Mouse (Mus musculus) thymus, adult 18-20 months (tissue): Measurements from ENCODE around the gene Gm5089.

ENCODE experiments used
- DNase-seq, 2 experiments: peaks; one replicate each; pipeline ENCODE4 v3.0.0; 2022; ENCODE audit warnings: mixed read lengths in 2 of 2

The Gm5089 gene

GRCm38 (mm10) chr14:122416166-122416771 lies 34.6 kb downstream of the Gm5089 start:
- no peak for DNase-seq

- DNase-seq = no peak
These were observed 36.1 kb downstream of the Gm5089 start for GRCm38 (mm10) chr14:122414786-122415185.

DNA sequence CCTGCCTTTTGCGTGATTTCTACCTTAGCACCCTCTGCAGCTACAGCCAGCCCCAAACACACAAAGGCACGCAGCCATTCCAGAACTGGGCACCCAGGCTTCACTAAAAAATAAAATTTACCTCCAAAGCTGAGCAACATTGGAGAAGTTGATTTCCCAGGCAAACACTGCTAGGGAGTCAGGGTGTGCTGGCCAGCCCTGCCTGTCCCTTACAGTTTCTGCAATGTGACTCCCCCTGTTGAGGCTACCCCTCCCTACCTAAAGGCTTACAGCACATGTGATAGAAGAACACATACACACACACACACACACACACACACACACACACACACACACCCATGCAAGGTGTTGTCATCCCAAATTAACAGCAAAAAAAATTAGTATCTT lies 37.4 kb downstream of the Gm5089 start:
- DNase-seq = no peak

GRCm38 (mm10) chr14:122412841-122413541 lies 37.9 kb downstream of the Gm5089 start:
- no peak for DNase-seq

GRCm38 (mm10) chr14:122406541-122407219 lies 44.2 kb downstream of the Gm5089 start:
- DNase-seq = no peak

DNA sequence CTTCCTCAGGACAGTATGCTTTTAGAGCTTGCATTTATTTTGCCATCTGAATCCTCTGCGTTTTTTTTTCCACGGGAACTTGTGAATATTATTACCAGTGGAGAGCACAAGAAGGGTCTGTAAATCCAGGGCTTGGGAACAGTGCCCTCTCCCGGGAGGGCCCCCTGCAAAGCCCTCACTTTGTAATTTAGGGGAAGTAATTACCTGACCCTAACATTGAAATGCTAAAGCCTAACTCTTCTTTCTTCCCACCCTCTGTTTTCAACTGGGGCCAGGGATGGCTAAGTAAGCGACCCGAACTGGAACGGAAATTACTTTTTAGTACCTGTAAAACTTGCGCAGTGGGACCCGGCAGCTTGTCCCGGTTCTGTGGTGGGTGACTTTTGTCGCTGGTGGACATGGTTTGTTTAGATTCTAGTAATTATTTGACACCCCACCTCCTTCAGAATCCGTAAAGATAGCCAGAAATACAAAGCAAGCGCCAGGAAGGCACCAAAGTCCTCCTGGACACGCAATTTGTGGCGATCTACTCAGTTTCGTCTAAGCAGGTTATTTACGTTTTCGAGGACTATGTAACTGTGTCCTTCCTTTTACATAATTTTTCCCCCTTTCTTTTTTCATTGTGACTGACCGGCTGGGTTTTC lies 44.9 kb downstream of the Gm5089 start:
- no peak for DNase-seq

DNA sequence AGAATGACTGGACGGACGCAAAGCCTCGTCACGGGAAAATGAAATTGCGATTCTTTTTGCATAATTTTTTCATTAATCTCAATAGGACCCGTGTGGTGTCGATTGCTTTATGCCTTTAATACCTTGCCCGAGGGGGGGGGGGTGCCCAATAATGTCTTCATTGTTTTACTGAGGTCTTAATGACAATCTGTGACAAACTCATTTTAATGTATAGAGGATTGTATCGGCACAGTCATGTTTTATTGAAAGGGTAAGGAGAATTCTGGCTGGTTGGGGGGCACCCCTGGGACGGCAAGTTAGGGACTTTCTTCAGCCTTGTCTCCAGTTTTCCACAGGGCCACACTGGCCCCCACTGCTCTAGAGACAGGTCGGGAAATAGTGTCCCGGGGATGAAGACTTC lies 45.7 kb downstream of the Gm5089 start:
- DNase-seq = no peak

DNA sequence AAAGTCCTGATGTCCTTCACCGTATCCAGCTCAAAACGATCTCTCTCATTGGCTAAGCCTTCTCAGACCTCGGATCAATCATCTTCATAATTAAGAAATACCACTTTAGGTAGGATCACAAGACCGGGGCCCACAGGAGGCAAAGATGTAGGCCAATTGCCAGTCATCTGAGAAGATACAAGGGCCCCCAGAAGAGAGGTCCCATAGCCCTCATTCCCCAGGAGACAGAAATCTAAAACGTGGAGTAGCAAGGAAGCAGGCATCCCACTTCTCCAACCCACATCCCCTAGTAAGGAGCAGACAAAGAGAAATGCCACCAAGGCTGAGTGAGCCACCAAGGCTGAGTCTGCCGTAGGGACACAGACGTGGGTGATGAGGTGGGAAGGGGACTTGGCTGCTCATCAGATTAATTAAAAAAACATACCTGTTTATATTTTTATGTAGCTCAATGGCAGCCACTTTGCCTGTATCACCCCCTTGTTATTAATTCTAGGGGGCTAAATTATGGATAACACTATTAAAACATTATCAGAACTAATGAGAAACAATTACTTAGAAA lies 46.2 kb downstream of the Gm5089 start:
- DNase-seq = no peak

DNA sequence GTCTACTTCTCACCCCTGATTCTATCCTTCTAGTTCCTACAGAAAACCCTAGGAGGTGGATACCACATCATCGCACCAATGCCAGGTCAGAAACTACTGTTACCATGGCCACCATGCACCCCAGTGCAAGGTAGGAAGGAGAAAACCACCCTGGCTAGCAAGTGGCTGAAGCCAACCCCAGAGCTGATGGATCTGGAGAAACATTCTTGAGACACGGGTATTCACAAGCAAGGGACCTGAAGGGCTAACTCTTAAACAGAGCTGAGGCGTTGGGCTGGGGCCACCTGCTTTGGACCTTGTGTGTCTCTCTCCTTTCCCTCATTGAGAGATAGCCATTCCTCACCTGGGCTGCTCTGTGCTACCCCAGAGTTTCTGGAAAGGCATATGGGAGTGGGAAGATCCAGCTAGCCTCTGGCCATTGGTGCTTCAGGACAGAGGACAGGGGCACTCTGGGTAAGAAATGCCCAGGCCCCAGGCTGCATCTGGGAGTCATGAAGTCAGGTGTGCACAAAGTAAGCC lies 47.4 kb downstream of the Gm5089 start:
- no peak for DNase-seq

- DNase-seq = no peak
These were observed 48.1 kb downstream of the Gm5089 start for GRCm38 (mm10) chr14:122402716-122403258.

DNA sequence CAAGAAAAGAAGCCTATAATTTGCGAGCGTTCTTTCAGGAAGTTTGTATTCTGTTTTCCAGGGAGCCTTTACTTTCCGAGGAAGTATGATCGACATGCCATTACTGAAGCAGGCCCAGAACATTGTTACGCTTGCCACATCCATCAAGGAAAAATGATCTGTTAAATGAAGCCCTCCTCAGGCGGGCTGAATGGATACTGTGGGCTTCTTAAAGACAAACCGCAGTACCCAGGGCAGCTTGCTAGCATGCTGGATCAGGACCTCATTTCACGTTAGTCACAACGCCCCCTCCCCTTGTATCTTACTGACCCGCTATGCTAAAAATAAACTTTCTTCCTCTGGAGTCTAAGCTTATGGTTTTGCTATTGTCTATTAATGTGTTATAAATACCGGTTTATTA lies 49.0 kb downstream of the Gm5089 start:
- no peak for DNase-seq

- DNase-seq = no peak
These were observed 51.0 kb downstream of the Gm5089 start for GRCm38 (mm10) chr14:122399906-122400305.

DNA sequence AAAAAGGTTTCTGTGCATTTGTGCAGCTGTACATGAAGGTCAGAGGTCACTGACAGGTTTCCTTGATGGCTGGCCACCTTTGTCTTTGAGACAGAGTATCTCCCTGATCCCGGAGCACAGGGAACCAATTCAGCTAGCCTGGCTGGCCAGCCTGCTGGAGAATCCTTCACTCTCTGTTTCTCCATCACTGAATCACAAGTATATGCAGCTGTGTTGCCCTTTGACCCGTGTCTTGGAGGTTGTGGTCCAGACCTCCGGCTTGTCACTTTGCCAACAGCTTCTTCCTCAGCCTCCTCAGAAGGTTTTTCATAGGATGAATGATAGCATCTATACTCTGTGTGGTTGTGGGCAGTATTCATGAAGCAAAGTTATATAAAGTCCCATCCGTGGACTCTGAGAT lies 52.2 kb downstream of the Gm5089 start:
- DNase-seq = no peak

- DNase-seq = no peak
These were observed 57.8 kb downstream of the Gm5089 start for GRCm38 (mm10) chr14:122393119-122393518.

DNA sequence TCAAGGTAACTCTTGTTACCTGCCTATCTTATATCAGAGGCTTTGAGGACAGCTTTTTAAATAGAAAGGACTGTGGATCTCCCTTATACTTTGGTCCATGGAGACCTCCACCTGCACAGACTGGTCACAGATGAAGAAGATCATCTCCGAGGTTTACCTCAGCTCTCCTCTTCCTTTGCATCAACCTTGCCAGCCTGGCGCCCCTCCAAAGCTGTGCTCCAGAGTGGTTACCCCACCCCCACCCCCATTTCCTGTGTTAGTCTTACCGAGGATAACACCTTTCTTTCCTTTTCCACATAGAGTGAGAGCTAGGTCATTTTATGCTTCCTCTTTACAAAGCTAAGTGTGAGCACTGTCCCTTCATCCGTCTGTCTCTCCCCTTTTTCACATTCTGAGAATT lies 60.0 kb downstream of the Gm5089 start:
- DNase-seq = no peak

- DNase-seq = no peak
These were observed 61.1 kb downstream of the Gm5089 start for GRCm38 (mm10) chr14:122389684-122390370.

- no peak for DNase-seq
These were observed 62.4 kb downstream of the Gm5089 start for GRCm38 (mm10) chr14:122388431-122389031.

- no peak for DNase-seq
These were observed 63.1 kb downstream of the Gm5089 start for GRCm38 (mm10) chr14:122387781-122388180.

- DNase-seq = no peak
These were observed 64.4 kb downstream of the Gm5089 start for GRCm38 (mm10) chr14:122386281-122387130.

- DNase-seq = no peak
These were observed 65.2 kb downstream of the Gm5089 start for GRCm38 (mm10) chr14:122385758-122386157.

DNA sequence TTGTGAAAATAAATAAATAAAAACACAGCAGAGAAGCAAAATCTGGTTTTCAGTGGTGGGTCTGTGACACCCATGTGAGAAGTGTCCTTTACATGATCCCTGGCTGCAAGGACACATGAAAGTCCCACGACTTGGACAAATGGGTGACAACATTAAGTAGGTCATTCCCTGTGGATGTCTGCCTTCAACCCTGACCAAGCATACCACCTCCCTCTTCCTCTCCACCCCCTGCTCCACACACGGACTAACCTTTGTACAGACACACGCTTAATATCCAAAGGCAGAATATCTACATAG lies 65.7 kb downstream of the Gm5089 start:
- DNase-seq = no peak
